Mouse (Mus musculus) kidney, postnatal 36 days (tissue): ENCODE measurements around the gene Bag5.
A peak's percentile ranks its signal among the peaks of the same experiment; 100 is the strongest.
"Not testable (repeated sequence)": the region's sequence is repeated elsewhere in the genome, so short reads cannot be mapped to it uniquely, and the experiment has no call there.

Experiments
- DNase-seq, 2 experiments: peaks; one replicate each; pipeline ENCODE4 v3.0.0; 2021 to 2022; ENCODE audit warnings: mixed read lengths in 2 of 2

Gene Bag5

GRCm38 (mm10) chr12:111713004-111713651 lies at the start of gene Bag5, which contains the start of gene Apopt1:
Gene Bag5 (minus strand): TSS chr12:111713257.
Gene Apopt1 (plus strand): TSS chr12:111713261.
- DNase-seq: peak; percentile 93 to 95

- DNase-seq: no peak
Observed at GRCm38 (mm10) chr12:111760306-111760908, 47.4 kb upstream of the Bag5 start.

- DNase-seq: peak; percentile 70 to 78
Observed at GRCm38 (mm10) chr12:111759176-111760061, 46.4 kb upstream of the Bag5 start.

- DNase-seq: peak; percentile 61 to 89
Observed at GRCm38 (mm10) chr12:111758381-111759175, 45.5 kb upstream of the Bag5 start, which contains the start of gene Klc1. Gene Klc1 (plus strand): TSS chr12:111758849.

- no peak for DNase-seq
Observed at GRCm38 (mm10) chr12:111757561-111758325, 44.7 kb upstream of the Bag5 start.

GRCm38 (mm10) chr12:111756698-111757082 lies 43.6 kb upstream of the Bag5 start:
- DNase-seq: no peak

GRCm38 (mm10) chr12:111756082-111756697 lies 43.1 kb upstream of the Bag5 start:
- DNase-seq: no peak

- DNase-seq: no peak
Observed at GRCm38 (mm10) chr12:111755231-111755630, 42.2 kb upstream of the Bag5 start.

- DNase-seq: no peak
Observed at GRCm38 (mm10) chr12:111754710-111755109, 41.7 kb upstream of the Bag5 start.

- DNase-seq: no peak
Observed at GRCm38 (mm10) chr12:111753347-111753746, 40.3 kb upstream of the Bag5 start.

- no peak for DNase-seq
Observed at GRCm38 (mm10) chr12:111752491-111752890, 39.4 kb upstream of the Bag5 start.

GRCm38 (mm10) chr12:111750739-111751138 lies 37.7 kb upstream of the Bag5 start:
- DNase-seq: no peak

- no peak for DNase-seq
Observed at GRCm38 (mm10) chr12:111747421-111747820, 34.4 kb upstream of the Bag5 start.

GRCm38 (mm10) chr12:111746091-111746490 lies 33.0 kb upstream of the Bag5 start:
- DNase-seq: peak; percentile 79 to 80

- no peak for DNase-seq
Observed at GRCm38 (mm10) chr12:111745274-111745673, 32.2 kb upstream of the Bag5 start.

- peak in 1 of 2 experiments; percentile 38 for DNase-seq
Observed at GRCm38 (mm10) chr12:111743981-111744423, 30.9 kb upstream of the Bag5 start.

GRCm38 (mm10) chr12:111743419-111743818 lies 30.4 kb upstream of the Bag5 start:
- peak in 1 of 2 experiments; percentile 28 for DNase-seq

- DNase-seq: no peak
Observed at GRCm38 (mm10) chr12:111741338-111741737, 28.3 kb upstream of the Bag5 start.

GRCm38 (mm10) chr12:111738754-111739153 lies 25.7 kb upstream of the Bag5 start:
- peak; percentile 79 to 88 for DNase-seq

GRCm38 (mm10) chr12:111737370-111737769 lies 24.3 kb upstream of the Bag5 start:
- DNase-seq: no peak

GRCm38 (mm10) chr12:111736676-111737075 lies 23.6 kb upstream of the Bag5 start:
- DNase-seq: not testable (repeated sequence)
